In the genomic region with DNA sequence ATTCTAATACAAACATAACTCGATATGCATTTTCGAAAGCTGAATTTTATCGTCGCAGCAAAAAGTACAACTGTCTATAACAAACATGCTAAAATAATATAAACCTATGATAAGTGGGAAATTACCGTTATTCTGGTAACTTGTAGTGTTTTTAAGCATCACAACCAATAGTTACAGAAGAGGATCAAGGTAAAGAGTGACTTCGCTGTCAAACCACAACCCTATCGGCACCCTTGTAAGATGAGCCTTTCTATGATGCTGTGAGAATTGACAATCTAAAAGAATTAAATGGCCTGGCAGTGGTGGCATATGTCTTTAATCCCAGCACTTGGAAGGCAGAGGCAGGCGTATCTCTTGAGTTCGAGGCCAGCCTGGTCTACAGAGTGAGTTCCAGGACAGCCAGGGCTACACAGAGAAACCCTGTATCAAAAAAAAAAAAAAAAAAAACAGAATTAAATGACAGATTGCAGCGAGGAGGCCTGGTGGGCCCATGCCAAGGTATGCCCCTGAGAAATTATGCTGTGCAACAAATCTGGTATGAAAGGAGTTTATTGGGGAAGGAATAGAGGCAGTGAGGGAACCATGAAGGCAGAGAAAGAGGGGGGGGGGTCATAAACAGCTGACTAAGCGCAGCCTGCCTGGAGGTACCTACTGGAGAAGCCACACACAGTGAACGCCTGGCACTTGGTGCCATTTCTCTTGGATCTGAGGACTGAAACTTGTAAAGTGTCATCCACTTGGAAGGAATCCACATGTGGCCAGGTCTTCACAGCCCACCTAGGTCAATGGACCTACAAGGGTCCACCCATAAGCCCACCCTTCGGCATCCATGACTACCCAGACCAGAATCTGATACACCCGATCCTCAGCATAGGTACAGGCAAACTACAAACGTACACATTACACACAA, we compare ENCODE assay signal across 8 mouse cellular contexts. TPM values are rescaled to one million over a fixed set of nuclear protein-coding genes. Genes with fewer than 3 reads are reported as not detected.
DNase-seq lines count a peak whose midpoint lies in the region; ATAC-seq and TF ChIP-seq lines count a peak whose summit lies in the region.

No protein-coding gene starts in this region.

- H3K4me2 ChIP-seq in forebrain, embryonic 16.5 days (ENCODE audit: low read length) = peak overlapping the region; percentile 55
- H3K4me2 ChIP-seq in liver, embryonic 12.5 days = peak overlapping the region; percentile 99

- peak overlapping the region; percentile 95 for H3K4me3 ChIP-seq in heart, embryonic 10.5 days
- H3K4me3 ChIP-seq in ES-E14 (ENCODE audit: insufficient read depth in 1 of 2, low read depth in 1 of 2, low read length in 2 of 2, poor library complexity in 1 of 2, severe bottlenecking in 1 of 2) = peak overlapping the region in 1 of 2 experiments; percentile 57; a peak in 3 of 4 replicates
- H3K4me3 ChIP-seq in forebrain, embryonic 16.5 days (replicated peaks; ENCODE audit: low read length) = peak overlapping the region; percentile 90
- H3K4me3 ChIP-seq in liver, embryonic 12.5 days = peak overlapping the region; percentile 92

- DNase-seq in heart, embryonic 10.5 days (ENCODE audit: low spot score) = peak; percentile 59
- no peak for DNase-seq in heart, adult 8-10 months (ENCODE audit: low spot score)
- no peak for DNase-seq in ES-E14 (ENCODE audit: low read depth, low spot score)
- DNase-seq in frontal cortex, postnatal 36 days (ENCODE audit: low spot score in 2 of 2) = no peak
- no peak for DNase-seq in urinary bladder, postnatal 25 days (ENCODE audit: low spot score)
- DNase-seq in gastrocnemius, postnatal 4 days (ENCODE audit: low spot score in 2 of 2) = no peak

- H3K4me1 ChIP-seq in heart, embryonic 10.5 days = peaks cover 57% of the 10 kb centered on the region
- peaks cover 5 to 16% of the 10 kb centered on the region in 2 experiments; a peak in 3 of 4 replicates for H3K4me1 ChIP-seq in ES-E14 (ENCODE audit: control insufficient read depth in 2 of 2, insufficient read depth in 2 of 2, low read length in 2 of 2, poor library complexity in 1 of 2)
- peaks cover 63% of the 10 kb centered on the region for H3K4me1 ChIP-seq in forebrain, embryonic 16.5 days (replicated peaks; ENCODE audit: control insufficient read depth, insufficient read depth, low read length)
- H3K4me1 ChIP-seq in liver, embryonic 12.5 days = peaks cover 72% of the 10 kb centered on the region

- no peak for ATAC-seq in forebrain, embryonic 16.5 days
- no peak for ATAC-seq in liver, embryonic 12.5 days

- WGBS in heart, embryonic 10.5 days = 67% methylated on average over 15 of the region's 15 CpGs
- WGBS in forebrain, embryonic 16.5 days = 63% methylated on average over 15 of the region's 15 CpGs
- WGBS in liver, embryonic 12.5 days (ENCODE audit: insufficient replicate concordance) = 60% methylated on average over 15 of the region's 15 CpGs

- peak overlapping the region; percentile 97 for H3K27ac ChIP-seq in heart, embryonic 10.5 days
- H3K27ac ChIP-seq in ES-E14 (ENCODE audit: insufficient read depth, low read depth, low read length, poor library complexity, severe bottlenecking) = no peak overlapping the region
- H3K27ac ChIP-seq in forebrain, embryonic 16.5 days (ENCODE audit: low read length) = peak overlapping the region; percentile 49
- peak overlapping the region; percentile 82 for H3K27ac ChIP-seq in liver, embryonic 12.5 days

- no peaks in the 10 kb centered on the region for H3K9me3 ChIP-seq in heart, embryonic 10.5 days
- H3K9me3 ChIP-seq in ES-E14 (ENCODE audit: control insufficient read depth, insufficient read depth, low read depth, low read length) = no peaks in the 10 kb centered on the region
- H3K9me3 ChIP-seq in forebrain, embryonic 16.5 days (ENCODE audit: control insufficient read depth, low read length) = no peaks in the 10 kb centered on the region
- H3K9me3 ChIP-seq in liver, embryonic 12.5 days (replicated peaks) = no peaks in the 10 kb centered on the region

- H3K9ac ChIP-seq in ES-E14 (ENCODE audit: insufficient read depth, low read depth, low read length, poor library complexity, severe bottlenecking) = peak overlapping the region; percentile 43; the same call in 1 of the 2 replicates
- peak overlapping the region; percentile 45 for H3K9ac ChIP-seq in forebrain, embryonic 16.5 days (replicated peaks; ENCODE audit: low read depth, low read length)
- peak overlapping the region; percentile 47; the same call in 1 of the 2 replicates for H3K9ac ChIP-seq in liver, embryonic 12.5 days

- peaks cover 22% of the 10 kb centered on the region for H3K36me3 ChIP-seq in heart, embryonic 10.5 days
- H3K36me3 ChIP-seq in ES-E14 (ENCODE audit: control insufficient read depth, insufficient read depth, low read length, poor library complexity, severe bottlenecking) = peaks cover 4% of the 10 kb centered on the region; the same call in 1 of the 2 replicates
- no peaks in the 10 kb centered on the region for H3K36me3 ChIP-seq in forebrain, embryonic 16.5 days (ENCODE audit: control insufficient read depth, insufficient read depth)
- H3K36me3 ChIP-seq in liver, embryonic 12.5 days = peaks cover 41% of the 10 kb centered on the region

- no peaks in the 10 kb centered on the region for H3K27me3 ChIP-seq in heart, embryonic 10.5 days (ENCODE audit: insufficient read depth, poor library complexity, severe bottlenecking)
- no peaks in the 10 kb centered on the region for H3K27me3 ChIP-seq in forebrain, embryonic 16.5 days (replicated peaks; ENCODE audit: control insufficient read depth, insufficient read depth, low read length)
- H3K27me3 ChIP-seq in liver, embryonic 12.5 days (replicated peaks) = no peaks in the 10 kb centered on the region

- in situ Hi-C loops in ES-E14 (cut with MboI; ENCODE audit: low sequenced_read_pairs in 2 of 2, unreplicated experiment in 2 of 2) = no loop called here

TF ChIP-seq in ES-E14, 5 proteins besides CTCF, POLR2A, EP300 and RAD21:
- no peak for TF ChIP-seq ZC3H11A (IDR thresholded peaks at IDR 0.05; ENCODE audit: borderline replicate concordance, low read depth, low read length)
- TF ChIP-seq ZNF384 (IDR thresholded peaks at IDR 0.05; ENCODE audit: low read depth, low read length) = no peak
- TF ChIP-seq CHD2 (IDR thresholded peaks at IDR 0.05; ENCODE audit: low read depth, low read length) = no peak
- no peak for TF ChIP-seq HCFC1 (IDR thresholded peaks at IDR 0.05; ENCODE audit: borderline replicate concordance, insufficient read depth, low read length)
- TF ChIP-seq MAFK (IDR thresholded peaks at IDR 0.05; ENCODE audit: insufficient read depth, low read depth, low read length) = peak; percentile 44; the same call in 1 of the 2 replicates

RNA-seq across cellular contexts. Expression of a gene that starts 0.8 kb away (rescaled TPM):
- polyA plus RNA-seq in heart, embryonic 10.5 days (2016; fragmentation: Nextera tagmentation; extraction: Ambion mirVana) = 66.2 and 73.3 TPM in 2 replicates
- total RNA-seq in heart, adult 8-10 months (2022) = 10 to 100 TPM; 63.7 to 95.7 (median 81.8) TPM
- 43.3 and 45.3 TPM in 2 replicates for total RNA-seq in ES-E14 (2012; rRNA removed)
- polyA plus RNA-seq in forebrain, embryonic 16.5 days (2015; fragmentation: Nextera tagmentation; extraction: Ambion mirVana) = 62.7 and 64.1 TPM in 2 replicates
- 95.4 and 103 TPM in 2 replicates for polyA plus RNA-seq in liver, embryonic 12.5 days (2016; fragmentation: Nextera tagmentation; extraction: Ambion mirVana)
- 10 to 100 TPM; 44.1 to 49.5 TPM for total RNA-seq in gastrocnemius, postnatal 4 days (2021)

RNA-seq across cellular contexts. Expression of a gene that starts 1.3 kb away (rescaled TPM):
- polyA plus RNA-seq in heart, embryonic 10.5 days (2016; fragmentation: Nextera tagmentation; extraction: Ambion mirVana) = 422 and 507 TPM in 2 replicates
- 10 to 100 TPM; 20.2 to 21.7 (median 21.0) TPM for total RNA-seq in heart, adult 8-10 months (2022)
- 151 and 155 TPM in 2 replicates for total RNA-seq in ES-E14 (2012; rRNA removed)
- polyA plus RNA-seq in forebrain, embryonic 16.5 days (2015; fragmentation: Nextera tagmentation; extraction: Ambion mirVana) = 146 and 165 TPM in 2 replicates
- polyA plus RNA-seq in liver, embryonic 12.5 days (2016; fragmentation: Nextera tagmentation; extraction: Ambion mirVana) = 298 and 306 TPM in 2 replicates
- total RNA-seq in gastrocnemius, postnatal 4 days (2021) = 10 to 100 TPM; 33.9 to 35.4 TPM

RNA-seq across cellular contexts. Expression of a gene that starts 38.9 kb away (rescaled TPM):
- 28.9 and 30.2 TPM in 2 replicates for polyA plus RNA-seq in heart, embryonic 10.5 days (2016; fragmentation: Nextera tagmentation; extraction: Ambion mirVana)
- total RNA-seq in heart, adult 8-10 months (2022) = 10 to 100 TPM; 50.1 to 64.3 (median 57.1) TPM
- 1.3 and 2.0 TPM in 2 replicates for total RNA-seq in ES-E14 (2012; rRNA removed)
- polyA plus RNA-seq in forebrain, embryonic 16.5 days (2015; fragmentation: Nextera tagmentation; extraction: Ambion mirVana) = 13.0 and 13.9 TPM in 2 replicates
- 27.4 and 28.0 TPM in 2 replicates for polyA plus RNA-seq in liver, embryonic 12.5 days (2016; fragmentation: Nextera tagmentation; extraction: Ambion mirVana)
- 100 to 1,000 TPM in 1 of 2 experiments, 10 to 100 TPM in 1; 89.8 to 101 TPM for total RNA-seq in gastrocnemius, postnatal 4 days (2021)

Comparison
In these comparisons a context has a peak if more than half of its experiments do, and no peak if none do; other contexts are left out.
1. RNA of a gene that starts 38.9 kb away (total RNA-seq): 89.8 to 101 TPM in gastrocnemius, postnatal 4 days and 50.1 to 64.3 TPM in heart, adult 8-10 months; 1.3 to 2.0 TPM in ES-E14; every median in the first group is over 10 times any median in the second.
2. Peak in every context shown above with its lines, with median percentiles within 50 percentile points of each other: H3K9ac ChIP-seq.